Mouse (Mus musculus): ENCODE measurements at regions not wholly inside any gene's neighbourhood (a gene's known extent, or its start where the extent isn't known, plus 50 kb on each side); places are given as distances from the start of the nearest gene placed in this dataset.
A peak's percentile ranks its signal among the peaks of the same experiment; 100 is the strongest.
"Not testable (repeated sequence)": the region's sequence is repeated elsewhere in the genome, so short reads cannot be mapped to it uniquely, and the experiment has no call there.

DNA sequence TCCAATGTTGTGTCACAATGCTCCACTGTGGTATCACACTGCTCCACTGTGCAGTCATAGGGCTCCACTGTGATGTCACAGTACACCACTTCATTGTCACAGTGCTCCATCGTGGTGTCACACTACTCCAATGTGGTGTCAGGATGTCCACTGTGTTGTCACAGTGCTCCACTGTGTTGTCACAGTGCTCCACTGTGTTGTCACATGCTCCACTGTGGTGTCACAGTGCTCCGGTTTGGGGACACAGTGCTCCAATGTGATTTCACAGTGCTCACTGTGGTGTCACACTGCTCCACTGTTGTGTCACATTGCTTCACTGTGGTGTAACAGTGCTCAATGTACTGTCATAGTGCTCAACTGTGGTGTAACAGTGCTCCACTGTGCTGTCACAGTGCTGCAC is 108.1 kb upstream of the Scaf8 start:
- no peak overlapping the region for H3K27ac ChIP-seq
- WGBS: 89% methylated on average over 2 of the region's 2 CpGs
- peaks cover 95% of the 10 kb centered on the region for H3K9me3 ChIP-seq
- H3K27me3 ChIP-seq (ENCODE audit: poor library complexity, severe bottlenecking): no peaks in the 10 kb centered on the region
- H3K4me1 ChIP-seq: no peaks in the 10 kb centered on the region
- no peak overlapping the region for H3K4me3 ChIP-seq
- DNase-seq (ENCODE audit: extremely low spot score, low spot score): no peak
- H3K36me3 ChIP-seq (replicated peaks): no peaks in the 10 kb centered on the region

DNA sequence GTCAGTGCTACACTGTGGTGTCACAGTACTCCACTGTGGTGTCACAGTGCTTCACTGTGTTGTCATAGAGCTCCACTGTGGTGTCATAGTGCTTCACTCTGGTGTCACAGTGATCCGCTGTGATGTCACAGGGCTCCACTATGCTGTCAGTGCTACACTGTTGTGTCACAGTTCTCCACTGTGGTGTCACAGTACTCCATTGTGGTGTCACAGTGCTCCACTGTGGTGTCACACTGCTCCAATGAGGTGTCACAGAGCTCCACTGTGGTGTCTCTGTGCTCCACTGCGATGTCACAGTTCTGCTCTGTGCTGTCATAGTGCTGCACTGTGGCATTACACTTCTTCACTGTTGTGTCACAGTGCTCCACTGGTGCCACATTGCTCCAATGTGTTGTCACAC is 107.5 kb upstream of the Scaf8 start:
- WGBS: 53% methylated on average over 2 of the region's 2 CpGs
- no peaks in the 10 kb centered on the region for H3K36me3 ChIP-seq (replicated peaks)
- no peak overlapping the region for H3K4me3 ChIP-seq
- DNase-seq (ENCODE audit: extremely low spot score, low spot score): peak; percentile 7
- H3K4me1 ChIP-seq: no peaks in the 10 kb centered on the region
- H3K27me3 ChIP-seq (ENCODE audit: poor library complexity, severe bottlenecking): no peaks in the 10 kb centered on the region
- peaks cover 95% of the 10 kb centered on the region for H3K9me3 ChIP-seq
- H3K27ac ChIP-seq: no peak overlapping the region

DNA sequence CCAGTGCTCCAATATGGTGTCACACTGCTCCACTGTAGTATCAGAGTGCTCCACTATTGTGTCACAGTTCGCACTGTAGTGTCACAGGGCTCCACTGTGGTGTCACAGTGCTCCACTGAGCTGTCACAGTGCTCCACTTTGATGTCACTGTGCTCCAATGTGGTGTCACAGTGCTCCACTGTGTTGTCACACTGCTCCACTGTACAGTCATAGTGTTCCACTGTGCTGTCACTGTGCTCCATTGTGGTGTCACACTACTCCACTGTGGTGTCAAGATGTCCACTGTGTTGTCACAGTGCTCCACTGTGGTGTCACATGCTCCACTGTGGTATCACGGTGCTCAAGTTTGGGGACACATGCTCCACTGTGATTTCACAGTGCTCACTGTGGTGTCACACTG is 104.8 kb upstream of the Scaf8 start:
- no peak overlapping the region for H3K4me3 ChIP-seq
- H3K9me3 ChIP-seq: peaks cover 99% of the 10 kb centered on the region
- peak; percentile 12 for DNase-seq (ENCODE audit: extremely low spot score, low spot score)
- H3K36me3 ChIP-seq (replicated peaks): no peaks in the 10 kb centered on the region
- no peaks in the 10 kb centered on the region for H3K27me3 ChIP-seq (ENCODE audit: poor library complexity, severe bottlenecking)
- H3K4me1 ChIP-seq: no peaks in the 10 kb centered on the region
- no peak overlapping the region for H3K27ac ChIP-seq
- 54% methylated on average over 2 of the region's 2 CpGs for WGBS

DNA sequence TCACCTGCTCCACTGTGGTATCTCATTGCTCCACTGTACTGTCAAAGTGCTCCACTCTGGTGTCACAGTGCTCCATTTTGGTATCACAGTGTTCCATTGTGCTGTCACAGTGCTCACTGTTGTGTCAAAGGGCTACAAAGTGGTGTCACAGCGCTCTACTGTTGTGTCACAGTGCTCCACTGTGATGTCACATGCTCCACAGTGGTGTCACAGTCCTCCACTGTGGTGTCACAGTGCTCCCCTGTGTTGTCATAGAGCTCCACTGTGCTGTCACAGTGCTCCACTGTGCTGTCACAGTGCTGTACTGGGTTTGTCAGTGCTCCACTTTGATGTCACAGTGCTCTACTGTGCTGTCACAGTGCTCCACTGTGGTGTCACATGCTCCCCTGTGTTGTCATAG is 102.7 kb upstream of the Scaf8 start:
- Histone ChIP-seq H3K36me3 (replicated peaks) (no peaks in the 10 kb centered on the region), H3K4me3 (no peak overlapping the region), H3K27me3 (ENCODE audit: poor library complexity, severe bottlenecking) (no peaks in the 10 kb centered on the region), H3K9me3 (peaks cover 99% of the 10 kb centered on the region), H3K4me1 (no peaks in the 10 kb centered on the region), H3K27ac (no peak overlapping the region)
- WGBS: 57% methylated on average over 1 of the region's 1 CpGs
- peak; percentile 5 for DNase-seq (ENCODE audit: extremely low spot score, low spot score)

DNA sequence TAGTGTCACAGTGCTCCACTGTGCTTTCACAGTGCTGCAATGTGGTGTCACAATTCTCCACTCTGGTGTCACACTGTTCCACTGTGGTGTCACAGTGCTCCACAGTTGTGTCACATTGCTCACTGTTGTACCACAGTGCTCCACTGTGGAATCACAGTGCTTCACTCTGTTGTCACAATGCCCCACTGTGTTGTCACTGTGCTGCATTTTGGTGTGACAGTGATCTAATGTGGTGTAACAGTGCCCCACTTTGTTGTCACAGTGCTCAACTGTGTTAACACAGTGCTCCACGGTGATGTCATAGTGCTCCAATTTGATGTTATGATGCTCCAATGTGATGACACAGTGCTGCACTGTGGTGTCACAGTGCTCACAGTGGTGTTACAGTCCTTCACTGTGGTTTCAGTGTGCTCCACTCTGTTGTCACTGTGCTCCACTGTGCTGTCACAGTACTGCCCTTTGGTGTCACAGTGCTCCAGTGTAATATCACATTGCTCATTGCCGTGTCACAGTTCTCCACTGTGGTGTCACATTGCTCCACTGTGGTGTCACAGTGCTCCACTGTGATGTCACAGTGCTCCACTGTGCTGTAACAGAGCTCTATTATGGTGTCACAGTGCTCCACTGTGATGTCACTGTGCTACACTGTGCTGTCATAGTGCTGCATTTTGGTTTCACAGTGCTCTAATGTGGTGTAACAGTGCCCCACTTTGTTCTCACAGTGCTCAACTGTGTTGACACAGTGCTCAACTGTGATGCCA is 95.0 kb upstream of the Scaf8 start:
- H3K4me3 ChIP-seq: no peak overlapping the region
- no peaks in the 10 kb centered on the region for H3K4me1 ChIP-seq
- H3K36me3 ChIP-seq (replicated peaks): no peaks in the 10 kb centered on the region
- no peak overlapping the region for H3K27ac ChIP-seq
- 88% methylated on average over 2 of the region's 2 CpGs for WGBS
- peaks cover 95% of the 10 kb centered on the region for H3K9me3 ChIP-seq
- peak; percentile 10 for DNase-seq (ENCODE audit: extremely low spot score, low spot score)
- no peaks in the 10 kb centered on the region for H3K27me3 ChIP-seq (ENCODE audit: poor library complexity, severe bottlenecking)

DNA sequence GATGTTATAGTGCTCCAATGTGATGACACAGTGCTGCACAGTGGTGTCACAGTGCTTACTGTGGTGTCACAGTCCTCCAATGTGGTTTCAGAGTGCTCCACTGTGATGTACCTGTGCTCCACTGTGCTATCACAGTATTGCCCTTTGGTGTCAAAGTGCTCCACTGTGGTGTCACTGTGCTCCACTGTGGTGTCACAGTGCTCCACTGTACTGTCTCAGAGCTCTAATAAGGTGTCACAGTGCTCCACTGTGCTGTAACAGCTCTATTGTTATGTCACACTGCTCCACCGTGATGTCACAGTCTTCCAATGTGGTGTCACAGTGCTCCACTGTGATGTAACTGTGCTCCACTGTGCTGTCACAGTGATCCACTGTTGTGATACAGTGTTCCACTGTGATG is 94.4 kb upstream of the Scaf8 start:
- H3K27me3 ChIP-seq (ENCODE audit: poor library complexity, severe bottlenecking): no peaks in the 10 kb centered on the region
- DNase-seq (ENCODE audit: extremely low spot score, low spot score): no peak
- WGBS: 100% methylated on average over 1 of the region's 1 CpGs
- no peak overlapping the region for H3K4me3 ChIP-seq
- H3K36me3 ChIP-seq (replicated peaks): no peaks in the 10 kb centered on the region
- H3K9me3 ChIP-seq: peaks cover 95% of the 10 kb centered on the region
- no peak overlapping the region for H3K27ac ChIP-seq
- H3K4me1 ChIP-seq: no peaks in the 10 kb centered on the region

DNA sequence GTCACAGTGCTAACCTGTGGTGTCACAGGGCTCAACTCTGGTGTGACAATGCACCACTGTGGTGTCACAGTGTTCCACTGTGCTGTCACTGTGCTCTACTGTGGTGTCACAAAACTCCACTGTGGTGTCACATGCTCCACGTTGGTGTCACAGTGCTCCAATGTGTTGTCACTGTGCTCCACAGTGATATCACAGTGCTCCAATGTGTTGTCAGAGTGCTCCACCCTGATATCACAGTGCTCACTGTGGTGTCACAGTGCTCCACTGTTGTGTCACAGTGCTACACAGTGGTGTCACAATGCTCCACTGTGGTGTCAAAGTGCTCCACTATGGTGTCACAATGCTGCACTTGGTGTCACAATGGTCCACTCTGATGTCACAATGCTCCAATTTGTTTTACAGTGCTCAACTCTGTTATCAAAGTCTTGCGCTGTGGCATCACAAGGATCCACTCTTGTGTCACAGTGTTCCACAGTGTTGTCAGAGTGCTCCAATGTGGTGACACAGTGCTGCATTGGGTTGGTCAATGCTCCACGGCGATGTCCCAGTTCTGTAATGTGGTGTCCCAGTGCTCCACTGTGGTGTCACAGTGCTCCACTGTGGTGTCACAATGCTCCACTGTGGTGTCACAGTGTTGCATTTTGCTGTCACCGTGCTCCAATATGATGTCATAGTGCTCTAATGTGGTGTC is 92.4 kb upstream of the Scaf8 start:
- Histone ChIP-seq H3K9me3 (peaks cover 95% of the 10 kb centered on the region), H3K4me3 (no peak overlapping the region), H3K27ac (no peak overlapping the region), H3K4me1 (no peaks in the 10 kb centered on the region), H3K36me3 (replicated peaks) (no peaks in the 10 kb centered on the region), H3K27me3 (ENCODE audit: poor library complexity, severe bottlenecking) (no peaks in the 10 kb centered on the region)
- peak; percentile 5 for DNase-seq (ENCODE audit: extremely low spot score, low spot score)
- WGBS: 77% methylated on average over 5 of the region's 5 CpGs

DNA sequence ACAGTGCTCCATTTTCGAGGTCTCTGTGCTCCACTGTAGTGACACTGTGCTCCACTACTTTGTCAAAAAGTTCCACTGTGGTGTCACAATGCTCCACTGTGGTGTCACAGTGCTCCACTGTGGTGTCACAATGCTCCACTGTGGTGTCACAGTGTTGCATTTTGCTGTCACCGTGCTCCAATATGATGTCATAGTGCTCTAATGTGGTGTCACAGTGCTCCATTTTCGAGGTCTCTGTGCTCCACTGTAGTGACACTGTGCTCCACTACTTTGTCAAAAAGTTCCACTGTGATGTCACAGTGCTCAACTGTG is 91.9 kb upstream of the Scaf8 start:
- H3K27ac ChIP-seq; DNase-seq (ENCODE audit: extremely low spot score, low spot score); H3K4me3 ChIP-seq; H3K27me3 ChIP-seq (ENCODE audit: poor library complexity, severe bottlenecking); H3K36me3 ChIP-seq (replicated peaks); H3K4me1 ChIP-seq: not testable (repeated sequence)
- peaks cover 95% of the 10 kb centered on the region for H3K9me3 ChIP-seq
- WGBS: 58% methylated on average over 3 of the region's 3 CpGs

DNA sequence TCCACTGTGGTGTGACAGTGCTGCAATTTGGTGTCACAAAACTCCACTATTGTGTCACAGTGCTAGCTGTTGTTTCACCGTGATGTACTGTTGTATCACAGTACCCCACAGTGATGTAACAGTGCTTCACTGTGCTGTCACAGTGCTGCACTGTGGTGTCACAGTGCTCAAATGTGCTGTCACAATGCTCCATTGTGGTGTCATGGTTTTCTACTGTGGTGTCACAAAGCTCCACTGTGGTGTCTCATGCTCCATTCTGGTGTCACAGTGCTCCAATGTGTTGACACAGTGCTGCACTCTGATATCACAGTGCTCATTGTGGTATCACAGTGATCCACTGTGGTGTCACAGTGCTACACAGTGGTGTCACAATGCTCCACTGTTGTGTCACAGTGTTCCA is 91.3 kb upstream of the Scaf8 start:
- no peak for DNase-seq (ENCODE audit: extremely low spot score, low spot score)

DNA sequence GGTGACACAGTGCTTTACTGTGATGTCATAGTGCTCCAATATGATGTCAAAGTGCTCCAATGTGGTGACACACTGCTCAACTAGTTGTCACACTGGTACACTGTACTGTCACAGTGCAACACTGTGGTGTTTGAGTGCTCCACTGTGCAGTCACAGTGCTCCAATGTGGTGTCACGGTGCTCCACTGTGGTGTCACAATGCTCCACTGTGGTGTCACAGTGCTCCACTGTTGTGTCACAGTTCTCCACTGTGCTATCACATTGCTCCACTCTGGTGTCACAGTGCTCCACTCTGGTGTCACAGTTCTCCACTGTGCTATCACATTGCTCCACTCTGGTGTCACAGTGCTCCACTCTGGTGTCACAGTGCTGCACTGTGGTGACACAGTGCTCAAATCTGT is 87.9 kb upstream of the Scaf8 start:
- DNase-seq (ENCODE audit: extremely low spot score, low spot score): peak; percentile 7
- H3K27me3 ChIP-seq (ENCODE audit: poor library complexity, severe bottlenecking); H3K4me1 ChIP-seq; H3K4me3 ChIP-seq; H3K36me3 ChIP-seq (replicated peaks); H3K27ac ChIP-seq: not testable (repeated sequence)
- 59% methylated on average over 1 of the region's 1 CpGs for WGBS
- H3K9me3 ChIP-seq: peaks cover 96% of the 10 kb centered on the region

More for the DNA sequence above, 91.3 kb upstream of the Scaf8 start:
- no peaks in the 10 kb centered on the region for H3K27me3 ChIP-seq (ENCODE audit: poor library complexity, severe bottlenecking)
- 88% methylated on average over 1 of the region's 1 CpGs for WGBS
- H3K9me3 ChIP-seq: peaks cover 95% of the 10 kb centered on the region
- H3K36me3 ChIP-seq (replicated peaks): no peaks in the 10 kb centered on the region
- H3K4me3 ChIP-seq: no peak overlapping the region
- H3K27ac ChIP-seq: no peak overlapping the region
- H3K4me1 ChIP-seq: no peaks in the 10 kb centered on the region

DNA sequence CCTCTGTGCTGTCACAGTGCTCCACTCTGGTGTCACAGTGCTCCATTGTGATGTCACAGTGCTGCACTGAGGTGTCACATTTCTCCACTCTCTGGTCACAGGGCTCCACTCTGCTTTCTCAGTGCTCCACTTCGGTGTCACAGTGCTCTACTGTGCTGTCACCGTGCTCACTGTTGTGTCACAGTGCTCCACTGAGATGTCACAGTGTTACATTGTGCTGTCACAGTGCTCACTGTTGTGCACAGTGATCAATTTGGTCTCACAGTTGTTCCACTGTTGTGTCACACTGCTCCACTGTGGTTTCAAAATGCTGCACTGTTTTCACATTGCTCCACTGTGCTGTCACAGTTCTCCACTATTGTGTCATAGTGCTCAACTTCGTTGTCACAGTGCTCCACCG is 87.4 kb upstream of the Scaf8 start:
- 81% methylated on average over 4 of the region's 4 CpGs for WGBS
- peak; percentile 6 for DNase-seq (ENCODE audit: extremely low spot score, low spot score)
- H3K36me3 ChIP-seq (replicated peaks): no peaks in the 10 kb centered on the region

DNA sequence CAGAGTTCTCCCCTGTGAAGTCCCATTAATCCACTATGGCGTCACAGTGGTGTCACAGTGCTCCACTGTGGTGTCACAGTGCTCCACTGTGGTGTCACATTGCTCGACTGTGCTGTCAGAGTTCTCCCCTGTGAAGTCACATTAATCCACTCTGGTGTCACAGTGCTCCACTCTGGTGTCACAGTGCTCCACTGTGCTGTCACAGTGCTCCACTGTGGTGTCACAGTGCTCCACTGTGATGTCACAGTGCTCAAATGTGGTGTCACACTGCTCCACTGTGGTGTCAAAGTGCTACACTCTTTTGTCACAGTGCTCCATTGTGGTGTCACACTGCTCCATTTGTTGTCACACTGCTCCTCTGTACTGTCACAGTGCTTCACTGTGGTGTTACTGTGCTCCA is 85.0 kb upstream of the Scaf8 start:
- DNase-seq (ENCODE audit: extremely low spot score, low spot score); H3K27ac ChIP-seq; H3K4me1 ChIP-seq; H3K27me3 ChIP-seq (ENCODE audit: poor library complexity, severe bottlenecking); H3K36me3 ChIP-seq (replicated peaks); H3K4me3 ChIP-seq: not testable (repeated sequence)
- WGBS: 74% methylated on average over 2 of the region's 2 CpGs
- H3K9me3 ChIP-seq: peaks cover 94% of the 10 kb centered on the region

More for the DNA sequence above, 87.4 kb upstream of the Scaf8 start:
- Histone ChIP-seq H3K4me1 (no peaks in the 10 kb centered on the region), H3K4me3 (no peak overlapping the region), H3K27ac (no peak overlapping the region), H3K9me3 (peaks cover 96% of the 10 kb centered on the region), H3K27me3 (ENCODE audit: poor library complexity, severe bottlenecking) (no peaks in the 10 kb centered on the region)

DNA sequence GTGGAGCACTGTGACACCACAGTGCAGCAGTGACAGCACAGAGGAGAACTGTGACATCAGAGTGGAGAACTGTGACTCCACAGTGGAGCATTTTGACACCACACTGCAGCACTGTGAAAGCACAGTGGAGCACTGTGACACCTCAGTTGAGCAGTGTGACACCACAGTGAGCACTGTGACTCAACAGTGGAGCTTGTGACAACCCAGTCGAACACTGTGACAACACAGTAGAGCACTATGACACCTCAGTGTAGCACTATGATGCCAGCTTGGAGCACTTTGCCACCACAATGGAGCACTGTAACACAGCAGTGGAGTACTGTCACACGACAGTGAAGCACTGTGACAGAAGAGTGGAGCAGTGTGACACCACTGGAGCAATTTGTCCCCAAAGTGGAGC is 79.7 kb upstream of the Scaf8 start:
- H3K27me3 ChIP-seq (ENCODE audit: poor library complexity, severe bottlenecking): no peaks in the 10 kb centered on the region
- no peak for DNase-seq (ENCODE audit: extremely low spot score, low spot score)
- no peaks in the 10 kb centered on the region for H3K36me3 ChIP-seq (replicated peaks)
- WGBS: 71% methylated on average over 2 of the region's 2 CpGs
- peaks cover 77% of the 10 kb centered on the region for H3K9me3 ChIP-seq
- H3K4me3 ChIP-seq: no peak overlapping the region
- no peak overlapping the region for H3K27ac ChIP-seq
- no peaks in the 10 kb centered on the region for H3K4me1 ChIP-seq

Measured in forebrain, embryonic 10.5 days (tissue).